Mouse (Mus musculus) common myeloid progenitor, adult 5-6 weeks (primary cell): ENCODE measurements around the gene Gsdma2. TPM values are rescaled to one million over a fixed set of nuclear protein-coding genes. Genes with fewer than 3 reads are reported as not detected.
"Not testable (repeated sequence)": the region's sequence is repeated elsewhere in the genome, so short reads cannot be mapped to it uniquely, and the experiment has no call there.

Experiments used
- ATAC-seq: replicated peaks from 2 replicates; pipeline ENCODE4 v1.8.0; 2016; ENCODE audit warnings: low read depth, mild to moderate bottlenecking, moderate TSS enrichment, inconsistent platforms; ENCODE audit not compliant: poor library complexity, severe bottlenecking
- total RNA-seq: library from RNA; stranded (forward); fragments of 200-1000, 187-1606 nt; gene quantifications from 2 replicates; pipeline ENCODE4 v1.2.3, GENCODE M21; 2017

Gsdma2 gene
- total RNA-seq, result not detected in 2 replicates

DNA sequence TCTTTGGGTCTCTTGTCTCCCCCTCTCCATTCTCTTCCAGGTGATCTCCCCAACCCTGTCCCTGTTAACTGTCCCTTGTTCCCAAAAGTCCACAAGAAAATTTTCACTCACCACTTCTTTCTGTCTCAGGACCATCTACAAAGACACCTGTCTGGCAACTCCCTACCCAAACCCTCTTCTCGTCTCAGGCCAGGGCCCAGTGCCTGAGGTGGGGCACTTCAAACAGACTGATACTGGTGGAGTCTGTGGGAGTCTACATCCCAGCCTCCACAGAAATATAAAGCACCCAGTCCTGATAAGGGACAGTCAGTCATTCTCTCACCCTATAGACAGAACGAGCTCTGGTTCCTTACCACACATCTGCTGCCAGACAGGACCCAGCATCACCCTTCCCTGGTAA lies at the start of gene Gsdma2:
Gene Gsdma2 (plus strand): TSS at position 301 of the 400 bp plus-strand sequence.
- no peak for ATAC-seq

DNA sequence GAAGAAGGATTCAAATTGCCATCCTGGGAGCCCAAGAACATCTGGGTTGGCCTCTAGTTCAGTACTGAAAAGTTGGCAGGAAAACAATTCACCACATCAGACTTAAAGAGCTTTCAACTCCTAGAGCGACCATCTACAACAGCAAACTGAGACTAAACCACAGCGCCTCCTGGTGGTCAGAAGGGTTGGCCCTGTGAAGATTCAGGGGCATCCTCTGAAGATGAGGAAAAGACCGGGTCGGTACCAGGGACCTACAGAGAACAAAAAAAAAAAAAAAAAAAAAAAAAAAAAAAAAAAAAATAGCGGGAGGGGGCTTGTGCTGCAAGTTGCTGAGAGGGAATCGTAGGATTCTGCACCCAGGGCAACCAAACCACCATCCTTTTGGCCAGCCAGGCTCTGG lies 49.2 kb upstream of the Gsdma2 start:
- peak; percentile 83 for ATAC-seq

DNA sequence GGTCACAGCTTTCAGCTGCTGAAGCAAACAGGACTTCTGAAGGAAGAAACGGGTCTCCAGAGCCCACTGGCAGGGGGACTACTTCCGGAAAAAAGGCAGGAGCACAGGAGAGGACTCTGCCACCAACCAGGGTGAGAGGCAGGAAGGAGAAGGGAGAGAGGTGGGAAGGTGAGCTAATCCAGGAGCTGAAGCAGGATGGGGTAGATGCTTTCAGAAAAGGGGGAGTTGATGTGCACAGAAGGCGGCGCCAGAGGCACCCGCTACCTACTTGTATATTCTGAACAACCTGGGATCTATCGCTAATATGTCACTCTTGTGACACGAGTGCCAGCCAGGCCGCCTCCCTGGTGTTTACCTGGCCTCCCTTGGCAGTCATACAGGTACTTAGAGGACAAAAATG lies 48.6 kb upstream of the Gsdma2 start, which contains the start of gene Lrrc3c:
Gene Lrrc3c (plus strand): TSS at position 301 of the 400 bp plus-strand sequence.
- ATAC-seq, result no peak

DNA sequence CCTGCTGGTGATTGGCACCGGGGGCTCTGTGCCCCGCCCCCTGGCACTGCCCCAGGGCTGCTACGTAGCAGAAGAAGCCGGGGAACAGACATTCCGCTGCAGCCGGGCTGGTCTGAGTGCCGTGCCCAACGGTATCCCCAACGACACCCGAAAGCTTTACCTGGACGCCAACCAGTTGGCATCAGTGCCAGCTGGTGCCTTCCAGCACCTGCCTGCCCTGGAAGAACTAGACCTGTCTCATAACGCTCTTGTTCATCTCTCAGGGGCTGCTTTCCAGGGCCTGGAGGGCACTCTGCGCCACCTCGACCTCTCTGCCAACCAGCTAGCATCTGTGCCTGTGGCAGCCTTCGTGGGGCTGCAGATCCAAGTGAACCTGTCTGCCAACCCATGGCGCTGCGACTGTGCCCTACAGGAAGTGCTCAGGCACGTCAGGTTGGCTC lies 47.7 kb upstream of the Gsdma2 start:
- ATAC-seq, result no peak

DNA sequence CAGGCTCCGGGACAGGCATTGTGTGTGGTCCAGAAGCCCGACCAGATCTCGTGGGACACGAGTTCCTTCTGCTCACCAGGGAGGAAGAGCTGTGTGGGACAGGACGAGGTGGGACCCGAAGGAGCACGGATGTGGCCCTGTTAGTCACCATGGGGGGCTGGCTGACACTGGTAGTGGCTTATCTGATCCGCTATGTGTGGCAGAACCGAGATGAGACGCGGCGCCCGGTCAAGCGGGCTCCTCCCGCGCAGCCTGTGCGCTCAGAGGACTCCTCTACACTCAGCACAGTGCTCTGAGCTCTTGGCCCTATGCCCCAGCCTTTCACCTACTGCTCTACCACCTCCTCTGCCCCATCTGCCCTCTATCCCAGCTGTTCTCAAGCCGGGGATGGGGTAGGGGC lies 47.3 kb upstream of the Gsdma2 start:
- ATAC-seq, result no peak

DNA sequence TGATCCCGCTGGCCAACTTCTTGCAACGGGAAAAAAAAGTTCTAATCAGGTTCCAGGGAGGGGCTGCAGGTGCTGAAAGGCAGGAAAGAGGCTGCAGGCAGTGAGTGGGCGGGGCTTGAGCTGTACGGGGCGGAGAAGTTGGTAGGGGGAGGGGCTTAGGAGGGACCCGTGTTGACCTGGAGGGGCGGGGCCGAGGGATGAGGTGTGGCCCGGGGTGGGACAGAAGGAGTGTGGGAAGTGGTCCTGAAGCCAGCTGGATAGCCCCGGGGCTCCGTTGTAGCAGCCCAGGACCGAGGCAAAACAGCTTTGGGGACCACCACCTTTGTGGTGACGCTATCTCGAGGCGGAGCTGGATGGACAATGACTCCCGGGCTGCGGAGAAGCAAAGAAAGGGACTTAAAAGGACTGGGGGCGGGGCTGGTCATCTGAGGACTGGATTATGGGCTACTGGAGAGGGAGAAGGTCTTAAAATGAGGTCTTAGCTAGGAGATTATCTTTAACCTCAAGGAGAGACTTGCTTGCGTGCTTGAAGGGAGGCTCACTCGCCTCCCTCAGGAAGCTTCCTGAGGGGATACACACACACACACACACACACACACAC lies 44.4 kb upstream of the Gsdma2 start:
- ATAC-seq, result peak; percentile 28

DNA sequence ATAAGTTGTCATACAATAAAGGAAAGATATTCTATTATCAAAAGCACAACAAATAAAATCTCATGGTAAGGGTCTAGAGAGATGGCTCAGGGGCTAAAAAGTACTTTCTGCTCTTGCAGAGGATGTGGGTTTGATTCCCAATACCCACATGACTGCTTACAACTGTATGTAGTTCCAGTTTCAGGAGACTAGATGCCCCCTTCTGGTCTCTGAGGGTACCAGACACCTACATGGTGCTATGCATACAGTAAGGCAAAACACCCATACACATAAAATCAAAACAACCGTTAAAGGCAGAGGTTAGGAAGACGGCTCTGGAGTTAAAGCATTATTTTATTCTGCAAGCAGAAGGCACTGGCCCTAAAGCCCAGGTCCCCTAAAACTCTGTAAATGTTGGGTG lies 42.6 kb upstream of the Gsdma2 start:
- no peak for ATAC-seq

DNA sequence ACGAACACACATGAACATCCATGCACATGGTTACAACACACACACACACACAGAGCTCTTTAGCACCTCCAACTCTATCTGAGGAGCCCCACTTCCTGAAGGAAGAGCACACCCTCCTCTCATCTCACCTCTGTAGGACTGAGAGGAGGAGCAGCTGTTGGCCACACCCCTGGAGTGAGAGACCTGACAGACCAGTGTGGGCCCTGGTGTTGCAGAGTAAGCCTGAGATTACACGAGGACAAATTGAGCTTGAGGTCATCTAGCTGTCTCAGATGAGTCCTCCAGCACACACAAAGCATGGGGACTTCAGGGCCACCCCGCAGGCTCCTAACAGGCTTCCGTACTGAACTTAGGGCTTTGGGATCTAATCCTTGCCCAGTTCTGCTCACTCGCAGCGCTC lies 41.6 kb upstream of the Gsdma2 start:
- not testable (repeated sequence) for ATAC-seq

DNA sequence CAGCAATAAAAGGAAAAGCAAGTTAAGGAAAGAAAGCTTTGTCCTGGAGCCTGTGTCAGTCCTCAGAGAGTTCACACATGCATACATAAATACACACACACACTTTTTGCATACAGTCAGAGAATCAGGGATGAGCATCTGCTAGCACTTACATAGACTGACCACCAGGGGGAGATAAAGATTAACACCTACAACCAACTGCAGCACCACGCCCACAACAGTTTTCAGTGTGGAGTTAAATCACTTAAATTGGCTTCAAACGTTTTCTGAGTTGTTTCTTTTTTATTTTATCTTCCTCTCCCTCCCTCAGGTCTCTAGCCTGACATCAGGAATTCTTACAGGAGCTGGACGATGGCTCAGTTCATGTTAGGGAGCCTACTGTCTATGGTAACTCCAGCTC lies 39.8 kb upstream of the Gsdma2 start:
- peak; percentile 88 for ATAC-seq

DNA sequence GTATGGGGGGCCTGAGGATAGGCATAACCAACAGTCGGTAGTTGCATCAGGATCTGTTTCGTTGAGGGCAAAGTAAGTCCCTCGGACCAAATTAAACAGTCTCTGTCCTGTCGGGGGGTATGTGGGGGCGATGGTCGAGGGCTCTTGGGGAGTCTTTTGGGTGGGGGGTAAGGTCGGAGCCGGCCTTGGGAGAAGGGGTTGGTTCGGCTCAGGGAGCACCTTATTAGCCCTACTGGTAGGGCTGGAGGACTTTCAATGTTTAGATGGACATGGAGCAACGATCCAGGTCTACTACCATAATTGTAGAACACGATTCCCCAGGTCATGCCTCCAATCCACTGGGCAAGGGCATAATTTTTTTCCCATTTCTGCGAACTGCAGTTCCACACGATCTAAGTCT lies 25.8 kb upstream of the Gsdma2 start:
- no peak for ATAC-seq

DNA sequence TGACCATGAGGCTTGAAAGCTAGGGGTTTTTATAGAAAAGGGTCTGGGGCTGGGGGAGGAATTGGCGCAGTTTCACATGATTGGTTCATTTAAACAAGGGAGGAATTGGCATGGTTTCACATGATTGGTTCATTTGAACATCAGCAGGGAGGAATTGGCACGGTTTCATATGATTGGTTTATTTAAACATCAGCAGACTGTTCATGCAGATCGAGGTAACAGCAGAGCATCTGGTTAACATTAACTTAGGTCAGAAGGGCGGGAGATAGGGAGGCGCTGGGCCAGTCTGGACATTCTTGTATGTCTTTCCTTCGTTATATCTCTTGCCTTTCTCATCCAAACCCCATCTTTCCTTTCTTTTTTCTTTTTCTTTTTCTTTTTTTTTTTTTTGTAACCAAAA lies 22.6 kb upstream of the Gsdma2 start:
- ATAC-seq, result not testable (repeated sequence)

DNA sequence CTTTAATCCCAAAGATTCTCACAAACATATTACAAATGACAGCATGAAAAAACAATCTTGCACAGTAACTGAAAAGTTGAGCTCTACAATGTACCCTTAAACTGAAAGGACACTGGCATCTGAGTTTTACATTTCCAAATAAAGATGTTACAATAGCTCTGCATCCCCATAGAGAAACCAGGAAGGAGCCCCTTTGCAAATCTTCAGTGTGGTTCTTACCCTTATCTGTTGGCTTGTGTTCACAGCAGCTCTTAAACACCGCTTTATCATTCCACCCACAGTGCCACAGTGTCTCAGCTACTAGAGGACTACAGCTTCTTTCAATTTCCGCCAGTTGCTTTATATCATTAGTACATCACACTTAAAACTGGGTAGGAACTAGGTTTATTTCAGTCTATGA lies 22.2 kb upstream of the Gsdma2 start:
- ATAC-seq, result not testable (repeated sequence)

DNA sequence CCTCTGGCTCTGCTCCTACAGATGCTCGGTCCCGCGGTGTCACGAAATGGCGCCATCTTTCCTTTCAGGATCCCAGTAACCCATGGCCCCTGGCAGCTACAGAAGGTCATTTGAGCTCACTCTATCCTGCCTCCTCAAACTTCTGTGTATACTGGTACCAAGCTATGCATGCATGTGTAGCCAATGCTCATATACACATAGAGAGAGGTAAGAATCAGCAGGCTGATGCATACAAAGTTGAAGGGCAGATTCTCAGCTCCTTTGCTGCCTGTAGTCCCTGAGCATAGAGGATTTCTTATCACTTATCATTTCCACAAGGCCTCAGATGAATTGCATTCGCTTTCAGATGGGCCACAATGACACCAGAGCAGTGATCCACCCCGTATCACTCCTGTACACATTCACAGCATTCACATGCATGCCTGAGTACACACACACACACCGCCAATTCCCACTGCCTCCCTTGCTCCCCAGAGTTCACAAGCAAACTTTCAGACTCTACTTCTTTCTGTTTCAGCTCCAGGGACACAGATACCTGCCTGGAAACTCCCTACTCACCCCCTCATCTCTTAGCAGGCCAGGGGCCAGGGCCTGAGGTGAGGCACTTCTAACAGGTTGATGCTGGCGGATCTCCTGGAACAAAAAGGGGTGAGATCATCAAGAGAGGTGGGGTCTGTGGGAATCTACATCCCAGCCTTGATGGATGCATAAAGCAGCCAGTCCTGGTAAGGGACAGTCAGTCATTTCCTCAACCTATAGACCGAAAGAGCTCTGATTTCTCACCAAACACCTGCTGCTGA lies 20.7 kb upstream of the Gsdma2 start, which contains the start of the genes Gm12355 and Gsdma3:
Gene Gm12355 (minus strand): TSS at position 51 of the 800 bp plus-strand sequence.
Gene Gsdma3 (plus strand): TSS at position 750 of the 800 bp plus-strand sequence.
- ATAC-seq, result no peak

DNA sequence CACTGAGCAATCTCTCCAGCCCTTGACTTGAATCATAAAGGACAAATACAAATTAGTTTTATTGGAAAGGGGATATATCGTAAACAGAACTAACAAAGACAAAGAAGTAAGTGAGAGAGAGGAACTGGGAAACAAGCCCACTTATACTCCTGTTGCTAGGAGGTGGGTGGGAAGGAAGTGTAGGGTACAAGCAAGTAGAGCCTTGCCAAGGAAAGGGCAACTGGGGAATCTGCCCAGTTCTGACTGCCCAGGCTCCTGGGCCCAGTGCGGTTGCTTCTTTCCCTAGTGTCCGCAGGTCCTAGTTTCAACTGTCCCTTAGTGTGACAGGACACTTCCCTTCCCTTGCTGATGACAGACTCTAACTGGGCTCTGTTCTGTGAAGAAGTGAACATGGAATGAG lies 17.9 kb upstream of the Gsdma2 start:
- no peak for ATAC-seq

DNA sequence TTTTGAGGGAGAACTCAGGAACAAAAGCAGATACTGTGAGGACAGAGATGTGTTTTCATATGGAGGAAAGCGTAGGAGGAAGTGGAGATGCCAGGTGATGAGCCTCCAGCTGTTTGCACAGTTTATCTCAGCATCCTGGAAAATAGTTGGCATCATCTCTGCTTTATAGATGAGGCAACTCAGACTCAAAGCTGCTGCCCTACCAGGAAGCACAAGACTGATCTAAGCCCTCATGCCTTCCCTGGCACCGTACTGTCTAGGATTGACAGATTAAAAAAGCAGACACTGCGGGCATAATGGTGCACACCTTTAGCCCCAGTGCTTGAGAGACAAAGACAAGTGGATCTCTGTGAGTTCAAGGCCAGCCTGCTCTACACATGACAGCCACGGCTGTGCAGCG lies 15.9 kb upstream of the Gsdma2 start:
- ATAC-seq, result no peak

DNA sequence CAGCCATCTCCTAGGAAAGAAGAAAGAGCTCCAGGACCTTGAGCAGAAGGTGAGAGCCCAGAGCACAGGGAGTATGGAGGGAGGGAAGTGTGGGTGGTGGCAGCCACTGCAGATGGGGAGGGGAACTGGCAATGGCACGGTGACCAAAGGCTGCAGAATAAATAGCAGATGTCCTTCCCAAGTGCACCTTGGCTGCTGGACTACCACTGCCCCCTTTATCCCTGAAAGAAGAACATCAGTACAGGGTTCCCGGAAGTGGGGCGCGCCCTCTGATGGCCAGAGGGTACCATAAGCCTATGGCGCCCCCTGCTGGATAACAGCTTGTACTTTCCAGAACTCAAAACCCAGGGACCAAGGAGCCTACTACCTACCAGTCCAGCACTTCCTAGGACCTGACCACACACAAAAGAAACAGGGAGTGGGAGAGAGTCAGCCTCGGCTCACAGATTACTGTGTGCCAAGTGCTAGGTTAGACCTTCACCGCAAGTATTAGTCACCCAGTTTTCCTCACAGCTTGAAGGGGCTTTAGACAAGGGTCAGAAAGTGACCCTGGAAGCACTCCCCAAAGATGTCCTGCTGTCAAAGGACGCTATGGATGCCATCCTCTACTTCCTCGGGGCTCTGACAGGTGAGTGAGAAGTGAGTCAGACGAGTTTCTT lies 11.1 kb upstream of the Gsdma2 start:
- ATAC-seq, result peak; percentile 98

DNA sequence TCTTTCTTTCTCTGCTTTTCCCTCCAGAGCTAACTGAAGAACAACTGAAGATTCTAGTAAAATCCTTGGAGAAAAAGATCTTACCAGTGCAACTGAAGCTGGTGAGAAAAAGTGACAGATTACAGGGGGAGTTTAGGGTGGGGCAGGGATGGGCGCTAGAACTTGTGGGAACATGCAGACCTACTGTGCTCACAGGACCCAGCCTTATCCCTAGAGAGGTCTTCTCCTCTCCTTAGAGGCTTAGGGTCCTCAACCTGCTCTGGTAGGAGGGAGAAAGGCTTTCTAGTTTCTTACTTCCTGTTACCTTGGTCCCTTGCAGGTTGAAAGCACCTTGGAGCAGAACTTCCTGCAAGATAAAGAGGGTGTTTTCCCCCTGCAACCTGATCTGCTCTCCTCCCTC lies 9.1 kb upstream of the Gsdma2 start:
- ATAC-seq, result no peak

DNA sequence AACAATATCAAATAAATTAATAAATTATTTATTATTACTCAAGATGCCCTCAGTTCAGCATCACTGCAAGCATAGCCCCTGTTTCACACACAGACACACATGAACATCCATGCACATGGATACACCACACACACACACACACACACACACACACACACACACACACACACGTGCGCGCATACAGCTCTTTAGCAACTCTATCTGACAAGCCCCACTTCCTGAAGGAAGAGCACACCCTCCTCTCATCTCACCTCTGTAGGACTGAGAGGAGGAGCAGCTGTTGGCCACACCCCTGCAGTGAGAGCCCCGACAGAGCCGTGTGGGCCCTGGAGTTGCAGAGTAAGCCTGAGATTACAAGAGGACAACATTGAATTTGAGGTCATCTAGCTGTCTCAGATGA lies 6.5 kb upstream of the Gsdma2 start:
- no peak for ATAC-seq

DNA sequence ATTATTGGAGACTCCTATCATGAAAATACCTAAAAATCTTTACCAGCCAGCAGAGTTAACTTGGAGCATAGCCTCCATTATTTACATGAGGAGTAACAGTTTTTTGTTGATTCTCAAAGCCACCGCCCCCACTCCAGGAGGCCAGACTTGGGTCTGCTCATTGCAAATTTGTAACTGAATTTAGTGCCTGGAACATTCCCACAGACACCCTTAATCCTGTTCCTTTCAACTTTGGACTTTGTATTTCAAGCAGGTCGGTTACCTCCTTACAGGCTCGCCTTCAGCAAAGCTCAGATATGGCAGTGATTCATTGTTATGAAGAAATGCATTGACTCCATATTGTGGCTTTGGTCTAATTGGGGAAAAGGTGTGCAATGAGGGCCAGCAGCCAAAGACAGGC lies 1.8 kb upstream of the Gsdma2 start:
- no peak for ATAC-seq

DNA sequence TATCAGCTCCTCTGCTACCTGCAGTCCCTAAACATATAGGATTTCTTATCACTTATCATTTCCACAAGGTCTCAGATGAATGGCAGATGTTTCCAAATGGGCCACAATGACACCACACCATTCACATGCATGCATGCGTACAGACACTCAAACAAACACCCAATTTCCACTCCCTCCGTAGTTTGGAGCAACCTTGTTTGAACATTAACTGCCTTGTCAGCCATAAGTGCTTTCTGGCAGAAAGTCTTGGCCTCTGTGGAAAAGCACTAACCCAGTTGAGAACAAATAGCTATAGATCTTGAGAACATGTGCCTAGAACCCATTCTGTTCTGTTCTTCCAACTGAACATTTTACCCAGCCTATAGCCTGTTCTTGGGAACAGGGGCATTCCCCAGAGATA lies 613 bp upstream of the Gsdma2 start:
- no peak for ATAC-seq

DNA sequence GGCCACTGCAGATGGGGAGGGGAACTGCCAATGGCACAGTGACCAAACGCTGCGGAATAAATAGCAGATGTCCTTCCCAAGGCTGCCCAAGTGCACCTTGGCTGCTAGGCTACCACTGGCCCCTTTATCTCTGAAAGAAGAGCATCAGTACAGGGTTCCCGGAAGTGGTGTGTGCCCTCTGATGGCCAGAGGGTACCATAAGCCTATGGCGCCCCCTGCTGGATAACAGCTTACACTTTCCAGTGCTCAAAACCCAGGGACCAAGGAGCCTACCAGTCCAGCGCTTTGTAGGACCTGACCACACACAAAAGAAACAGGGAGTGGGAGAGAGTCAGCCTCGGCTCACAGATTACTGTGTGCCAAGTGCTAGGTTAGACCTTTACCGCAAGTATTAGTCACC lies 8.5 kb downstream of the Gsdma2 start:
- peak; percentile 94 for ATAC-seq
